27 mouse cellular contexts compared by ENCODE assay signal in genomic region chr8:103148013-103148412, GRCm38 (mm10).
A peak's percentile ranks its signal among the peaks of the same experiment; 100 is the strongest.
DNase-seq lines count a peak whose midpoint lies in the region; ATAC-seq lines count a peak whose summit lies in the region.
"Had no signal": no experiment of that assay in that cellular context is flagged by ENCODE, and none has a peak within 500 bp of the region (broad histone marks: within the 10 kb centered on the region; RNA-seq: fewer than 3 reads in every experiment).

No protein-coding gene starts in this region.

- peak; percentile 12 for DNase-seq in midbrain, embryonic 10.5 days (ENCODE audit: low spot score)
- no peak for DNase-seq in midbrain, embryonic 14.5 days
- no peak for DNase-seq in layer of hippocampus, adult 9-11 months
- no peak for DNase-seq in testis, postnatal 10 days (ENCODE audit: low spot score)
- no peak for DNase-seq in left cerebral cortex, postnatal 36 days (ENCODE audit: low spot score in 2 of 2)
- DNase-seq: adrenal gland, postnatal 25 days; cerebellum, adult 2 months; cerebellum, postnatal 14 days; heart, adult 11 months; kidney, adult 2 months; kidney, postnatal 36 days; layer of hippocampus, postnatal 36 days; right cerebral cortex, postnatal 4 days; thymus, adult 2 months; thymus, postnatal 36 days had no signal

- no peak overlapping the region for H3K4me2 ChIP-seq in midbrain, embryonic 14.5 days (ENCODE audit: low read length)
- H3K4me2 ChIP-seq in embryonic facial prominence, embryonic 13.5 days: no peak overlapping the region
- H3K4me2 ChIP-seq in forebrain, embryonic 15.5 days (replicated peaks): no peak overlapping the region
- H3K4me2 ChIP-seq: heart, embryonic 15.5 days; intestine, embryonic 15.5 days; liver, embryonic 11.5 days; lung, embryonic 15.5 days; neural tube, embryonic 13.5 days had no signal

- H3K9ac ChIP-seq in midbrain, embryonic 14.5 days (replicated peaks; ENCODE audit: low read length): no peak overlapping the region
- H3K9ac ChIP-seq in embryonic facial prominence, embryonic 13.5 days: no peak overlapping the region
- no peak overlapping the region for H3K9ac ChIP-seq in forebrain, embryonic 15.5 days (replicated peaks)
- H3K9ac ChIP-seq: heart, embryonic 15.5 days; intestine, embryonic 15.5 days; lung, embryonic 15.5 days; neural tube, embryonic 13.5 days had no signal

- no peaks in the 10 kb centered on the region for H3K27me3 ChIP-seq in midbrain, embryonic 10.5 days (ENCODE audit: low read depth, poor library complexity, severe bottlenecking)
- H3K27me3 ChIP-seq in midbrain, embryonic 14.5 days (ENCODE audit: control insufficient read depth, insufficient read depth, low read length): no peaks in the 10 kb centered on the region
- H3K27me3 ChIP-seq in embryonic facial prominence, embryonic 13.5 days: no peaks in the 10 kb centered on the region
- H3K27me3 ChIP-seq in forebrain, embryonic 15.5 days: no peaks in the 10 kb centered on the region
- H3K27me3 ChIP-seq: heart, embryonic 15.5 days; intestine, embryonic 15.5 days; lung, embryonic 15.5 days; neural tube, embryonic 13.5 days had no signal

- no peaks in the 10 kb centered on the region for H3K9me3 ChIP-seq in midbrain, embryonic 10.5 days (replicated peaks)
- H3K9me3 ChIP-seq in midbrain, embryonic 14.5 days (ENCODE audit: control insufficient read depth, low read length): no peaks in the 10 kb centered on the region
- no peaks in the 10 kb centered on the region for H3K9me3 ChIP-seq in embryonic facial prominence, embryonic 13.5 days
- H3K9me3 ChIP-seq in forebrain, embryonic 15.5 days: no peaks in the 10 kb centered on the region
- H3K9me3 ChIP-seq: heart, embryonic 10.5 days; heart, embryonic 15.5 days; intestine, embryonic 15.5 days; lung, embryonic 15.5 days; neural tube, embryonic 13.5 days had no signal

- ATAC-seq in midbrain, embryonic 14.5 days (ENCODE audit: low FRiP score, low TSS enrichment): no peak
- ATAC-seq in embryonic facial prominence, embryonic 13.5 days (ENCODE audit: insufficient number of reproducible peaks, insufficient read depth, low FRiP score, low TSS enrichment, low read depth): no peak
- ATAC-seq in forebrain, embryonic 15.5 days (replicated peaks): 0 out of 2 replicates have a peak, but pooled peaks have one; percentile 19
- ATAC-seq: CD4-positive, CD25-positive, alpha-beta regulatory T cell, adult 4 months; intestine, embryonic 15.5 days had no signal

- intact Hi-C loops in left cerebral cortex, postnatal 36 days (cut with DNase I): no loop called here

- no peak overlapping the region for H3K27ac ChIP-seq in midbrain, embryonic 10.5 days (replicated peaks)
- no peak overlapping the region for H3K27ac ChIP-seq in midbrain, embryonic 14.5 days (replicated peaks; ENCODE audit: low read depth, low read length)
- H3K27ac ChIP-seq in embryonic facial prominence, embryonic 13.5 days: peak overlapping the region; percentile 79; the same call in 1 of the 2 replicates
- no peak overlapping the region for H3K27ac ChIP-seq in forebrain, embryonic 15.5 days (replicated peaks)
- H3K27ac ChIP-seq: heart, embryonic 10.5 days; heart, embryonic 15.5 days; hindbrain, postnatal 0 days; intestine, embryonic 15.5 days; layer of hippocampus, adult 2 months; lung, embryonic 15.5 days; neural tube, embryonic 13.5 days; stomach, postnatal 0 days had no signal

- H3K4me1 ChIP-seq in midbrain, embryonic 10.5 days: peaks cover 31% of the 10 kb centered on the region
- H3K4me1 ChIP-seq in midbrain, embryonic 14.5 days (ENCODE audit: control insufficient read depth, insufficient read depth, low read length): 0 out of 2 replicates have a peak, but pooled peaks cover 4% of the 10 kb centered on the region
- peaks cover 17% of the 10 kb centered on the region for H3K4me1 ChIP-seq in embryonic facial prominence, embryonic 13.5 days
- no peaks in the 10 kb centered on the region; the same call in 1 of the 2 replicates for H3K4me1 ChIP-seq in forebrain, embryonic 15.5 days
- H3K4me1 ChIP-seq: heart, embryonic 10.5 days; heart, embryonic 15.5 days; intestine, embryonic 15.5 days; lung, embryonic 15.5 days had no signal

- no peak overlapping the region for H3K4me3 ChIP-seq in midbrain, embryonic 10.5 days
- H3K4me3 ChIP-seq in midbrain, embryonic 14.5 days (replicated peaks; ENCODE audit: low read depth, low read length): no peak overlapping the region
- no peak overlapping the region for H3K4me3 ChIP-seq in embryonic facial prominence, embryonic 13.5 days
- H3K4me3 ChIP-seq in forebrain, embryonic 15.5 days: no peak overlapping the region
- H3K4me3 ChIP-seq: heart, embryonic 10.5 days; heart, embryonic 15.5 days; intestine, embryonic 15.5 days; layer of hippocampus, adult 2 months; lung, embryonic 15.5 days; neural tube, embryonic 13.5 days had no signal

- WGBS in midbrain, embryonic 10.5 days: 36% methylated on average over 4 of the region's 4 CpGs
- whole genome bisulfite sequencing in midbrain, embryonic 14.5 days: 35% methylated on average over 4 of the region's 4 CpGs
- 38% methylated on average over 4 of the region's 4 CpGs for WGBS in embryonic facial prominence, embryonic 13.5 days
- WGBS in forebrain, embryonic 15.5 days: 21% methylated on average over 4 of the region's 4 CpGs

- H3K36me3 ChIP-seq in midbrain, embryonic 10.5 days: no peaks in the 10 kb centered on the region
- H3K36me3 ChIP-seq in midbrain, embryonic 14.5 days (ENCODE audit: control insufficient read depth, insufficient read depth, low read length): no peaks in the 10 kb centered on the region
- H3K36me3 ChIP-seq in embryonic facial prominence, embryonic 13.5 days: no peaks in the 10 kb centered on the region
- H3K36me3 ChIP-seq in forebrain, embryonic 15.5 days: no peaks in the 10 kb centered on the region
- H3K36me3 ChIP-seq: heart, embryonic 10.5 days; heart, embryonic 15.5 days; intestine, embryonic 15.5 days; lung, embryonic 15.5 days; neural tube, embryonic 13.5 days had no signal
